Mouse (Mus musculus) gastrocnemius, postnatal 14 days (tissue): Measurements from ENCODE around the gene Mfsd13b. TPM values are rescaled to one million over a fixed set of nuclear protein-coding genes. Genes with fewer than 3 reads are reported as not detected.
"Not testable (repeated sequence)": the region's sequence is repeated elsewhere in the genome, so short reads cannot be mapped to it uniquely, and the experiment has no call there.

ENCODE experiments used
- DNase-seq: peaks from one replicate; pipeline ENCODE4 v3.0.0; 2021; ENCODE audit warnings: mixed read lengths
- intact Hi-C: fragments of 180-260 bp; cut with DNase I; formaldehyde crosslinking; loops from one replicate; pipeline ENCODE4 v1.15.1; 2025; ENCODE audit warnings: low total_unique reads
- long read RNA-seq, 2 experiments: library from polyadenylated mRNA; stranded (forward); transcript quantifications; one replicate each; pipeline ENCODE4 v2.0.0; 2021
- total RNA-seq, 2 experiments: library from RNA; stranded (reverse); gene quantifications; 2 replicates each; pipeline ENCODE4 v1.2.3; 2021

The Mfsd13b gene
- total RNA-seq = not detected
- long read RNA-seq, experiment 1 = 0 reads
- long read RNA-seq, experiment 2 = 0 reads

- intact Hi-C loops = loop anchor here (10.0 kb wide), 1 partner anchor 52 kb away; the partner anchor contains the start of gene Mettl9
- DNase-seq = peak; percentile 89
Observed at GRCm38 (mm10) chr7:120982200-120982841, at the start of gene Mfsd13b, which contains the start of gene Cdr2. Gene Mfsd13b (plus strand): TSS chr7:120982509. Gene Cdr2 (minus strand): TSS chr7:120982312.

GRCm38 (mm10) chr7:120933110-120933509 is 49.2 kb upstream of the Mfsd13b start:
- intact Hi-C loops = no loop called here
- no peak for DNase-seq

GRCm38 (mm10) chr7:120933680-120934195 is 48.6 kb upstream of the Mfsd13b start:
- no peak for DNase-seq
- intact Hi-C loops = loop anchor here (2.0 kb wide), 1 partner anchor 187 kb away; no protein-coding TSS in a partner anchor

GRCm38 (mm10) chr7:120934716-120935115 is 47.6 kb upstream of the Mfsd13b start:
- DNase-seq = peak; percentile 26
- intact Hi-C loops = loop anchor here (2.0 to 5.0 kb wide), 2 partner anchors 128 to 186 kb away; no protein-coding TSS in a partner anchor

- DNase-seq = no peak
- intact Hi-C loops = loop anchor here (5.0 kb wide), 1 partner anchor 126 kb away; no protein-coding TSS in a partner anchor
Observed at GRCm38 (mm10) chr7:120936522-120936921, 45.8 kb upstream of the Mfsd13b start.

- DNase-seq = no peak
- intact Hi-C loops = loop anchor here (5.0 kb wide), 1 partner anchor 124 kb away; no protein-coding TSS in a partner anchor
Observed at GRCm38 (mm10) chr7:120938206-120938605, 44.1 kb upstream of the Mfsd13b start.

- DNase-seq = no peak
- intact Hi-C loops = no loop called here
Observed at GRCm38 (mm10) chr7:120940343-120940742, 42.0 kb upstream of the Mfsd13b start.

GRCm38 (mm10) chr7:120941214-120941613 is 41.1 kb upstream of the Mfsd13b start:
- no peak for DNase-seq
- intact Hi-C loops = no loop called here

GRCm38 (mm10) chr7:120942506-120942905 is 39.8 kb upstream of the Mfsd13b start:
- intact Hi-C loops = no loop called here
- no peak for DNase-seq

- intact Hi-C loops = no loop called here
- DNase-seq = no peak
Observed at GRCm38 (mm10) chr7:120943936-120944509, 38.3 kb upstream of the Mfsd13b start.

- DNase-seq, intact Hi-C loops: not testable (repeated sequence)
Observed at GRCm38 (mm10) chr7:120953591-120953990, 28.7 kb upstream of the Mfsd13b start.

GRCm38 (mm10) chr7:120960116-120960515 is 22.2 kb upstream of the Mfsd13b start:
- no peak for DNase-seq
- intact Hi-C loops = no loop called here

- DNase-seq = no peak
- intact Hi-C loops = no loop called here
Observed at GRCm38 (mm10) chr7:120960601-120961000, 21.7 kb upstream of the Mfsd13b start.

- intact Hi-C loops = no loop called here
- DNase-seq = no peak
Observed at GRCm38 (mm10) chr7:120961893-120962292, 20.4 kb upstream of the Mfsd13b start.

GRCm38 (mm10) chr7:120963126-120963525 is 19.2 kb upstream of the Mfsd13b start:
- intact Hi-C loops = no loop called here
- no peak for DNase-seq

- intact Hi-C loops = no loop called here
- no peak for DNase-seq
Observed at GRCm38 (mm10) chr7:120969221-120969620, 13.1 kb upstream of the Mfsd13b start.

- intact Hi-C loops = no loop called here
- DNase-seq = no peak
Observed at GRCm38 (mm10) chr7:120970112-120970511, 12.2 kb upstream of the Mfsd13b start.

- intact Hi-C loops, DNase-seq: not testable (repeated sequence)
Observed at GRCm38 (mm10) chr7:120972471-120972870, 9.8 kb upstream of the Mfsd13b start.

GRCm38 (mm10) chr7:120974001-120974400 is 8.3 kb upstream of the Mfsd13b start:
- no peak for DNase-seq
- intact Hi-C loops = no loop called here

GRCm38 (mm10) chr7:120977063-120977462 is 5.2 kb upstream of the Mfsd13b start:
- intact Hi-C loops = no loop called here
- peak; percentile 30 for DNase-seq
